Comparison of ENCODE assay signal across 8 mouse cellular contexts in the genomic region with DNA sequence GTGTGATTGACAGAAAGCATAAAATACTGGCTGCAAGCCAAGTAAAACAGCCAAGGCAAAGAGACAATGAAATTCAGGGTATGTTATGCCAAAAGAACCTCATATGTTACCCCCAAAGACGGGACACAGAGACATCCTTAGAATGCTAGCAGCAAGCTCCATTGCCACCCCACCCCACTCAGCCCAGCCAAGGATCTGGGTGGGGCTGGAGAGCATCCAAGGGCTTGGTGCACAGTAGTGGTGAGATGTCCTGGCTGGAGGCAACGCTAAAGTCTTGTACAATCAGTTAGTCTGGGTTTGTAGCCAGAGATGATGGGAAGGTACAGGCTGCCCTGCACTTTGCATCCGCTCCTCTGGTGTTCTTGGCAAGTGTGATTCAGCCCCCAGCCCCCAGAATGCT. TPM values are rescaled to one million over a fixed set of nuclear protein-coding genes. Genes with fewer than 3 reads are reported as not detected.
DNase-seq lines count a peak whose midpoint lies in the region; ATAC-seq lines count a peak whose summit lies in the region.

No protein-coding gene starts in this region.

- no peaks in the 10 kb centered on the region for H3K36me3 ChIP-seq in heart, embryonic 15.5 days
- no peaks in the 10 kb centered on the region for H3K36me3 ChIP-seq in limb, embryonic 10.5 days
- peaks cover 30% of the 10 kb centered on the region for H3K36me3 ChIP-seq in midbrain, embryonic 12.5 days

- H3K4me3 ChIP-seq in heart, embryonic 15.5 days = peak overlapping the region; percentile 56
- peak overlapping the region; percentile 54 for H3K4me3 ChIP-seq in limb, embryonic 10.5 days
- peak overlapping the region; percentile 32; the same call in 1 of the 2 replicates for H3K4me3 ChIP-seq in midbrain, embryonic 12.5 days

- no peaks in the 10 kb centered on the region for H3K27me3 ChIP-seq in heart, embryonic 15.5 days
- H3K27me3 ChIP-seq in limb, embryonic 10.5 days (ENCODE audit: low read depth, poor library complexity, severe bottlenecking) = no peaks in the 10 kb centered on the region
- H3K27me3 ChIP-seq in midbrain, embryonic 12.5 days = no peaks in the 10 kb centered on the region

- no peaks in the 10 kb centered on the region for H3K9me3 ChIP-seq in heart, embryonic 15.5 days (replicated peaks)
- H3K9me3 ChIP-seq in limb, embryonic 10.5 days (replicated peaks) = no peaks in the 10 kb centered on the region
- no peaks in the 10 kb centered on the region for H3K9me3 ChIP-seq in midbrain, embryonic 12.5 days

- ATAC-seq in erythroid progenitor cell, adult 5-6 weeks (replicated peaks; ENCODE audit: low FRiP score, poor library complexity, severe bottlenecking) = peak; percentile 72
- ATAC-seq in heart, embryonic 15.5 days (replicated peaks; ENCODE audit: insufficient number of reproducible peaks, insufficient read depth, low FRiP score, low read depth) = peak; percentile 40; the same call in 1 of the 2 replicates
- peak; percentile 10; the same call in 1 of the 2 replicates for ATAC-seq in midbrain, embryonic 12.5 days (ENCODE audit: low FRiP score, low read depth)

- DNase-seq in urinary bladder, adult 18-20 months (ENCODE audit: low spot score in 2 of 2) = peak; percentile 33 to 63
- no peak for DNase-seq in urinary bladder, postnatal 10 days (ENCODE audit: low spot score)
- no peak for DNase-seq in limb, embryonic 10.5 days (ENCODE audit: low spot score)
- DNase-seq in right cerebral cortex, adult 2 months (ENCODE audit: low spot score in 2 of 2) = no peak
- DNase-seq in embryo, embryonic 10 days (ENCODE audit: low spot score) = no peak

- H3K4me2 ChIP-seq in heart, embryonic 15.5 days = peak overlapping the region; percentile 79
- peak overlapping the region; percentile 57 for H3K4me2 ChIP-seq in midbrain, embryonic 12.5 days (replicated peaks)

- H3K9ac ChIP-seq in heart, embryonic 15.5 days = peak overlapping the region; percentile 64
- H3K9ac ChIP-seq in midbrain, embryonic 12.5 days (replicated peaks) = peak overlapping the region; percentile 53; the same call in 1 of the 2 replicates

- WGBS in heart, embryonic 15.5 days = 52% methylated on average over 3 of the region's 3 CpGs
- 66% methylated on average over 3 of the region's 3 CpGs for WGBS in limb, embryonic 10.5 days
- 72% methylated on average over 3 of the region's 3 CpGs for WGBS in midbrain, embryonic 12.5 days

- H3K4me1 ChIP-seq in heart, embryonic 15.5 days (replicated peaks) = peaks cover 10% of the 10 kb centered on the region
- peaks cover 11% of the 10 kb centered on the region for H3K4me1 ChIP-seq in limb, embryonic 10.5 days
- H3K4me1 ChIP-seq in midbrain, embryonic 12.5 days = peaks cover 15% of the 10 kb centered on the region

- 0 out of 2 replicates have a peak overlapping the region, but pooled peaks have one; percentile 72 for H3K27ac ChIP-seq in heart, embryonic 15.5 days
- peak overlapping the region; percentile 82 for H3K27ac ChIP-seq in limb, embryonic 10.5 days
- peak overlapping the region; percentile 61; the same call in 1 of the 2 replicates for H3K27ac ChIP-seq in midbrain, embryonic 12.5 days (replicated peaks)

RNA-seq across cellular contexts. Expression of gene Srprb, which starts 21.6 kb away (rescaled TPM):
- total RNA-seq in erythroid progenitor cell, adult 5-6 weeks (2015; ENCODE audit: low replicate concordance) = 4.0 and 8.0 TPM in 2 replicates
- total RNA-seq in erythroid progenitor cell, adult 5-6 weeks (2017; ENCODE audit: low replicate concordance) = 3.6 and 4.7 TPM in 2 replicates
- 34.4 and 46.1 TPM in 2 replicates for polyA plus RNA-seq in heart, embryonic 15.5 days (2015; fragmentation: Nextera tagmentation; extraction: Ambion mirVana)
- 72.4 and 74.1 TPM in 2 replicates for polyA plus RNA-seq in limb, embryonic 10.5 days (2016; fragmentation: Nextera tagmentation; extraction: Ambion mirVana)
- 55.2 and 55.5 TPM in 2 replicates for polyA plus RNA-seq in midbrain, embryonic 12.5 days (2016; fragmentation: Nextera tagmentation; extraction: Ambion mirVana)

RNA-seq across cellular contexts. Expression of gene Gm20425, which starts 49.8 kb away (rescaled TPM):
- total RNA-seq in erythroid progenitor cell, adult 5-6 weeks (2015; ENCODE audit: low replicate concordance) = not detected in 2 replicates
- 0.68 TPM in 1 of 2 replicates, not detected in the other for total RNA-seq in erythroid progenitor cell, adult 5-6 weeks (2017; ENCODE audit: low replicate concordance)
- 0.63 and 5.1 TPM in 2 replicates for polyA plus RNA-seq in heart, embryonic 15.5 days (2015; fragmentation: Nextera tagmentation; extraction: Ambion mirVana)
- polyA plus RNA-seq in limb, embryonic 10.5 days (2016; fragmentation: Nextera tagmentation; extraction: Ambion mirVana) = not detected in 2 replicates
- polyA plus RNA-seq in midbrain, embryonic 12.5 days (2016; fragmentation: Nextera tagmentation; extraction: Ambion mirVana) = 1.7 and 5.3 TPM in 2 replicates

RNA-seq across cellular contexts. Expression of gene Trf, which starts 49.9 kb away (rescaled TPM):
- 102 and 125 TPM in 2 replicates for total RNA-seq in erythroid progenitor cell, adult 5-6 weeks (2015; ENCODE audit: low replicate concordance)
- total RNA-seq in erythroid progenitor cell, adult 5-6 weeks (2017; ENCODE audit: low replicate concordance) = 48.3 and 79.1 TPM in 2 replicates
- 36.7 and 125 TPM in 2 replicates for polyA plus RNA-seq in heart, embryonic 15.5 days (2015; fragmentation: Nextera tagmentation; extraction: Ambion mirVana)
- 9.3 and 10.5 TPM in 2 replicates for polyA plus RNA-seq in limb, embryonic 10.5 days (2016; fragmentation: Nextera tagmentation; extraction: Ambion mirVana)
- polyA plus RNA-seq in midbrain, embryonic 12.5 days (2016; fragmentation: Nextera tagmentation; extraction: Ambion mirVana) = 16.9 and 20.6 TPM in 2 replicates

Comparison
In these comparisons a context has a peak if more than half of its experiments do, and no peak if none do; other contexts are left out.
1. DNase-seq: peak in urinary bladder, adult 18-20 months (2 of 2); none in urinary bladder, postnatal 10 days (single experiment), limb, embryonic 10.5 days (single experiment), right cerebral cortex, adult 2 months (0 of 2) and embryo, embryonic 10 days (single experiment).
2. ATAC-seq: peak in every context shown above with its lines; median percentile 72 in erythroid progenitor cell, adult 5-6 weeks; 40 in heart, embryonic 15.5 days; 10 in midbrain, embryonic 12.5 days.
3. Peak in every context shown above with its lines, with median percentiles within 50 percentile points of each other: H3K27ac ChIP-seq and H3K4me3 ChIP-seq.